Mouse (Mus musculus) CH12.LX (cell line): ENCODE measurements around the gene Cmklr1. TPM values are rescaled to one million over a fixed set of nuclear protein-coding genes. Genes with fewer than 3 reads are reported as not detected.

Experiments
- DNase-seq: peaks from one replicate; pipeline ENCODE4 v3.0.0-alpha.2; 2013; ENCODE audit errors: extremely low read depth
- H3K27ac ChIP-seq: 2 replicates; pipeline ENCODE4 v1.5.1; 2012; ENCODE audit warnings: low read depth, mild to moderate bottlenecking, control low read depth, moderate library complexity; ENCODE audit not compliant: insufficient read depth
- H3K27me3 ChIP-seq: replicated peaks from 2 replicates; pipeline ENCODE3; 2012; ENCODE audit warnings: inconsistent platforms
- H3K36me3 ChIP-seq, 2 experiments: replicated peaks in 1 of 2; 2 replicates each; pipeline versions ENCODE3 to v1.6.1; 2012; ENCODE audit warnings: inconsistent platforms in 1 of 2, low read length in 1 of 2, mild to moderate bottlenecking in 1 of 2, mixed read lengths in 1 of 2, moderate library complexity in 1 of 2; ENCODE audit not compliant: control insufficient read depth in 1 of 2, insufficient read depth in 1 of 2
- H3K4me1 ChIP-seq, 2 experiments: 2 replicates each; pipeline ENCODE4 v1.6.1; 2012; ENCODE audit warnings: inconsistent platforms in 1 of 2, moderate library complexity in 1 of 2; ENCODE audit not compliant: insufficient read depth in 2 of 2, control insufficient read depth in 1 of 2
- H3K4me2 ChIP-seq: 2 replicates; pipeline ENCODE4 v1.6.1; 2012; ENCODE audit warnings: low read depth, mild to moderate bottlenecking, control low read depth; ENCODE audit not compliant: poor library complexity, insufficient read depth, severe bottlenecking
- H3K4me3 ChIP-seq, 3 experiments: fragments of 150-350 bp in 1 of 3; sonication (generic) in 1 of 3; replicated peaks in 1 of 3; 2 replicates each; pipeline versions ENCODE3 to v1.5.1; 2011 to 2012; ENCODE audit warnings: low read depth in 2 of 3, low read length in 2 of 3, mild to moderate bottlenecking in 2 of 3, moderate library complexity in 2 of 3, control low read depth in 1 of 3, improper control_type of control experiment in 1 of 3, inconsistent platforms in 1 of 3, mixed read lengths in 1 of 3; ENCODE audit not compliant: poor library complexity in 1 of 3
- H3K79me2 ChIP-seq: replicated peaks from 2 replicates; pipeline ENCODE4 v1.6.1; 2012; ENCODE audit warnings: mild to moderate bottlenecking, moderate library complexity; ENCODE audit not compliant: control insufficient read depth, poor library complexity, insufficient read depth, severe bottlenecking; ENCODE audit errors: extremely low read depth
- H3K9ac ChIP-seq: 2 replicates; pipeline ENCODE4 v1.6.1; 2012; ENCODE audit warnings: low read depth, mild to moderate bottlenecking, control low read depth, moderate library complexity; ENCODE audit not compliant: insufficient read depth
- H3K9me3 ChIP-seq: replicated peaks from 2 replicates; pipeline ENCODE3; 2012; ENCODE audit warnings: low read length, inconsistent platforms, mixed read lengths
- BHLHE40 ChIP-seq: IDR thresholded peaks from 2 replicates; pipeline ENCODE4 v1.6.1; 2011; ENCODE audit warnings: mild to moderate bottlenecking, low read depth, low read length, improper control_type of control experiment
- CHD1 ChIP-seq: IDR thresholded peaks from 2 replicates; pipeline ENCODE4 v1.6.1; 2012; ENCODE audit warnings: low read depth, low read length, improper control_type of control experiment, inconsistent platforms
- CHD2 ChIP-seq: IDR thresholded peaks from 2 replicates; pipeline ENCODE4 v1.6.1; 2011; ENCODE audit warnings: low read length, improper control_type of control experiment
- CTCF ChIP-seq, 2 experiments: IDR thresholded peaks in 1 of 2; conservative IDR thresholded peaks in 1 of 2; 2 replicates each; pipeline ENCODE4 v1.5.1; 2011 to 2012; ENCODE audit warnings: low read depth in 2 of 2, low read length in 2 of 2, improper control_type of control experiment in 1 of 2, inconsistent platforms in 1 of 2, mild to moderate bottlenecking in 1 of 2, moderate library complexity in 1 of 2
- E2F4 ChIP-seq: IDR thresholded peaks from 2 replicates; pipeline ENCODE4 v1.6.1; 2011; ENCODE audit warnings: low read depth, low read length, improper control_type of control experiment; ENCODE audit not compliant: insufficient replicate concordance
- ELF1 ChIP-seq: IDR thresholded peaks from 2 replicates; pipeline ENCODE4 v1.6.1; 2014; ENCODE audit warnings: low read depth, mild to moderate bottlenecking, inconsistent platforms, low read length, improper control_type of control experiment
- EP300 ChIP-seq: IDR thresholded peaks from 2 replicates; pipeline ENCODE4 v1.6.1; 2011; ENCODE audit warnings: low read length, improper control_type of control experiment
- ETS1 ChIP-seq: conservative IDR thresholded peaks from 2 replicates; pipeline ENCODE4 v1.6.1; 2012; ENCODE audit warnings: low read depth, mild to moderate bottlenecking, inconsistent platforms, low read length, improper control_type of control experiment, moderate library complexity
- GABPA ChIP-seq: IDR thresholded peaks from 2 replicates; pipeline ENCODE4 v1.6.1; 2012; ENCODE audit warnings: low read depth, low read length, improper control_type of control experiment, inconsistent platforms; ENCODE audit not compliant: insufficient replicate concordance
- HCFC1 ChIP-seq: IDR thresholded peaks from 2 replicates; pipeline ENCODE4 v1.6.1; 2012; ENCODE audit warnings: low read depth, mild to moderate bottlenecking, inconsistent platforms, low read length, improper control_type of control experiment
- IRF4 ChIP-seq: IDR thresholded peaks from 2 replicates; pipeline ENCODE4 v1.6.1; 2014; ENCODE audit warnings: low read depth, mild to moderate bottlenecking, inconsistent platforms, low read length, improper control_type of control experiment
- JUN ChIP-seq: IDR thresholded peaks from 2 replicates; pipeline ENCODE4 v1.6.1; 2011; ENCODE audit warnings: low read depth, mild to moderate bottlenecking, low read length, improper control_type of control experiment, moderate library complexity; ENCODE audit not compliant: insufficient read depth
- JUND ChIP-seq: conservative IDR thresholded peaks from 2 replicates; pipeline ENCODE4 v1.6.1; 2011; ENCODE audit warnings: low read depth, low read length, improper control_type of control experiment
- KAT2A ChIP-seq: IDR thresholded peaks from 2 replicates; pipeline ENCODE4 v1.6.1; 2012; ENCODE audit warnings: low read length, improper control_type of control experiment, inconsistent platforms; ENCODE audit not compliant: insufficient replicate concordance
- MAFK ChIP-seq: IDR thresholded peaks from 2 replicates; pipeline ENCODE4 v1.6.1; 2011; ENCODE audit warnings: low read length, improper control_type of control experiment; ENCODE audit not compliant: insufficient replicate concordance
- MAX ChIP-seq: IDR thresholded peaks from 2 replicates; pipeline ENCODE4 v1.6.1; 2011; ENCODE audit warnings: low read length, improper control_type of control experiment
- MAZ ChIP-seq: IDR thresholded peaks from 2 replicates; pipeline ENCODE4 v1.6.1; 2012; ENCODE audit warnings: low read depth, mild to moderate bottlenecking, inconsistent platforms, low read length, improper control_type of control experiment, moderate library complexity
- MEF2A ChIP-seq: IDR thresholded peaks from 2 replicates; pipeline ENCODE4 v1.6.1; 2014; ENCODE audit warnings: low read depth, mild to moderate bottlenecking, inconsistent platforms, low read length, improper control_type of control experiment, borderline replicate concordance
- MXI1 ChIP-seq: IDR thresholded peaks from 2 replicates; pipeline ENCODE4 v1.6.1; 2011; ENCODE audit warnings: mild to moderate bottlenecking, low read depth, low read length, improper control_type of control experiment
- MYC ChIP-seq: IDR thresholded peaks from 2 replicates; pipeline ENCODE4 v1.6.1; 2011; ENCODE audit warnings: low read depth, mild to moderate bottlenecking, improper control_type of control experiment, low read length
- NELFE ChIP-seq: IDR thresholded peaks from 2 replicates; pipeline ENCODE4 v1.6.1; 2011; ENCODE audit warnings: low read depth, low read length, improper control_type of control experiment
- NRF1 ChIP-seq: IDR thresholded peaks from 2 replicates; pipeline ENCODE4 v1.6.1; 2014; ENCODE audit warnings: low read depth, mild to moderate bottlenecking, inconsistent platforms, low read length, improper control_type of control experiment, moderate library complexity
- PAX5 ChIP-seq: IDR thresholded peaks from 2 replicates; pipeline ENCODE4 v1.6.1; 2012; ENCODE audit warnings: low read length, inconsistent platforms, mixed read lengths
- POLR2A ChIP-seq: IDR thresholded peaks from 2 replicates; pipeline ENCODE4 v1.6.1; 2011; ENCODE audit warnings: low read depth, mild to moderate bottlenecking, improper control_type of control experiment, low read length
- POLR2AphosphoS2 ChIP-seq: IDR thresholded peaks from 2 replicates; pipeline ENCODE4 v1.6.1; 2011; ENCODE audit warnings: low read depth, low read length, improper control_type of control experiment
- RAD21 ChIP-seq: IDR thresholded peaks from 2 replicates; pipeline ENCODE4 v1.6.1; 2011; ENCODE audit warnings: low read depth, mild to moderate bottlenecking, low read length, improper control_type of control experiment, moderate library complexity
- RCOR1 ChIP-seq: conservative IDR thresholded peaks from 2 replicates; pipeline ENCODE4 v1.6.1; 2012; ENCODE audit warnings: low read depth, mild to moderate bottlenecking, inconsistent platforms, low read length, improper control_type of control experiment
- SIN3A ChIP-seq: IDR thresholded peaks from 2 replicates; pipeline ENCODE4 v1.6.1; 2012; ENCODE audit warnings: low read length, improper control_type of control experiment, inconsistent platforms
- SMC3 ChIP-seq: IDR thresholded peaks from 2 replicates; pipeline ENCODE4 v1.6.1; 2011; ENCODE audit warnings: low read depth, low read length, improper control_type of control experiment
- TBP ChIP-seq: conservative IDR thresholded peaks from 2 replicates; pipeline ENCODE4 v1.6.1; 2011; ENCODE audit warnings: low read depth, low read length, improper control_type of control experiment
- TCF12 ChIP-seq: IDR thresholded peaks from 2 replicates; pipeline ENCODE4 v1.6.1; 2014; ENCODE audit warnings: low read depth, mild to moderate bottlenecking, inconsistent platforms, low read length, improper control_type of control experiment
- UBTF ChIP-seq: IDR thresholded peaks from 2 replicates; pipeline ENCODE4 v1.6.1; 2012; ENCODE audit warnings: low read depth, mild to moderate bottlenecking, inconsistent platforms, low read length, improper control_type of control experiment, moderate library complexity
- USF1 ChIP-seq: IDR thresholded peaks from 2 replicates; pipeline ENCODE4 v1.6.1; 2014; ENCODE audit warnings: low read depth, mild to moderate bottlenecking, inconsistent platforms, low read length, improper control_type of control experiment
- USF2 ChIP-seq: conservative IDR thresholded peaks from 2 replicates; pipeline ENCODE4 v1.6.1; 2011; ENCODE audit warnings: low read depth, low read length, improper control_type of control experiment
- ZC3H11A ChIP-seq: IDR thresholded peaks from 2 replicates; pipeline ENCODE4 v1.6.1; 2012; ENCODE audit warnings: low read depth, mild to moderate bottlenecking, inconsistent platforms, low read length, improper control_type of control experiment
- ZKSCAN1 ChIP-seq: IDR thresholded peaks from 2 replicates; pipeline ENCODE4 v1.6.1; 2012; ENCODE audit warnings: low read depth, inconsistent platforms, low read length, improper control_type of control experiment, borderline replicate concordance
- ZMIZ1 ChIP-seq: IDR thresholded peaks from 2 replicates; pipeline ENCODE4 v1.6.1; 2012; ENCODE audit warnings: low read depth, mild to moderate bottlenecking, inconsistent platforms, low read length, improper control_type of control experiment
- ZNF384 ChIP-seq: IDR thresholded peaks from 2 replicates; pipeline ENCODE4 v1.6.1; 2012; ENCODE audit warnings: low read depth, low read length, improper control_type of control experiment, inconsistent platforms
- dilution Hi-C: fragments of 300-500 bp; cut with MboI; formaldehyde crosslinking; loops from 2 replicates; pipeline ENCODE4 v1.14.3; 2020; ENCODE audit warnings: low sequenced_read_pairs; ENCODE audit not compliant: extremely low pct_unique_long_range_greater_than_20kb, extremely low pct_ligation_motif_present
- in situ Hi-C: fragments of 300-500 bp; cut with MboI; formaldehyde crosslinking; loops from 3 replicates; pipeline ENCODE4 v1.14.3; 2019; ENCODE audit warnings: low sequenced_read_pairs, low pct_ligation_motif_present, low pct_unique_long_range_greater_than_20kb, mixed read lengths
- polyA plus RNA-seq: library from polyadenylated mRNA; unstranded; fragments of >175 nt; gene quantifications from 2 replicates; pipeline ENCODE4 v1.2.1, GENCODE M21; 2012; ENCODE audit warnings: low read depth; ENCODE audit not compliant: insufficient read length
- total RNA-seq, 2 experiments: library from RNA; depleted of rRNA; stranded (reverse); fragments of 300-350 nt in 1 of 2; fragments of >200 nt in 1 of 2; gene quantifications; 2 replicates each; pipeline ENCODE4 v1.2.3; 2012 to 2014

The Cmklr1 gene
- total and polyA plus RNA-seq, 3 experiments, result not detected

DNA sequence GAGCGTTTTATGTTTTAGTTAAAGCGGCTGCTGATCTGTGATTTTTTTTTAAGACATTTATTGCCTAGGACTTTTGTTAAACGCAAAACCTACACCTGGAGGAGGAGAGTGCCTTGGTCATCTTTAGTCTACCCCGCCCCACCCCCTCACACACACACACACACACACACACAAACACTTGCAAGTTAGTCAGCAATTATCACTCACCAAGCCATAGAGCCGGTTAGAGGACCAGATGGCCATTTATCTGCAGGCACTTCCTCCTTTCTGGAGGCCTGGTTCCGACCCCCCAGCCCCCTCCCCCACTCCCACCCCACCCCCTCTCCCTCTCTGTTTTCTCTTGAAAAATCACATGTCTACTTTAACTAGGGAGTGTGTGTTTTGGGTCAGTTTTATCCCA lies 65.8 kb downstream of the Cmklr1 start:
- Histone ChIP-seq H3K4me2 (peak overlapping the region; percentile 93), H3K9me3 (peaks cover 4% of the 10 kb centered on the region), H3K79me2 (no peaks in the 10 kb centered on the region), H3K4me1 (peaks cover 5 to 44% of the 10 kb centered on the region in 2 experiments; a peak in 3 of 4 replicates), H3K36me3 (no peaks in the 10 kb centered on the region), H3K4me3 (peak overlapping the region in 1 of 3 experiments; percentile 33), H3K27ac (peak overlapping the region; percentile 99), H3K27me3 (no peaks in the 10 kb centered on the region), H3K9ac (peak overlapping the region; percentile 76)
- TF ChIP-seq IRF4 (0 out of 2 replicates have a peak, but pooled peaks have one; percentile 14), BHLHE40 (no peak), KAT2A (no peak), ELF1 (peak; percentile 57; the same call in 1 of the 2 replicates), MAZ (no peak), MAX (no peak), RCOR1 (no peak), CTCF (conservative IDR thresholded peaks at IDR 0.05 in 1 of 2, IDR thresholded peaks at IDR 0.05 in 1 of 2; ENCODE audit: low read depth in 2 of 2, low read length in 2 of 2) (no peak), JUN (no peak), ZKSCAN1 (no peak), ZNF384 (no peak), NRF1 (no peak), JUND (no peak), USF2 (no peak), EP300 (peak; percentile 26; the same call in 1 of the 2 replicates), RAD21 (no peak; the same call in 1 of the 2 replicates), NELFE (no peak), POLR2A (no peak; the same call in 1 of the 2 replicates), PAX5 (no peak), CHD2 (peak; percentile 79), TBP (0 out of 2 replicates have a peak, but pooled peaks have one; percentile 19), USF1 (no peak), TCF12 (peak; percentile 65; the same call in 1 of the 2 replicates), MAFK (peak; percentile 74; the same call in 1 of the 2 replicates), HCFC1 (no peak), ZC3H11A (no peak), MEF2A (no peak), SMC3 (no peak), GABPA (no peak), SIN3A (no peak), E2F4 (no peak), POLR2AphosphoS2 (no peak), MXI1 (no peak; the same call in 1 of the 2 replicates), ZMIZ1 (no peak), MYC (no peak), UBTF (no peak), ETS1 (peak; percentile 57), CHD1 (no peak)
- dilution Hi-C loops, result no loop called here
- peak; percentile 60 for DNase-seq
- in situ Hi-C loops, result loop anchor here (10.0 kb wide), 2 partner anchors 60 to 240 kb away; no protein-coding TSS in a partner anchor
